Mouse (Mus musculus): ENCODE data around the gene Tars2. TPM values are rescaled to one million over a fixed set of nuclear protein-coding genes. Genes with fewer than 3 reads are reported as not detected.

The Tars2 gene
- 10 to 100 TPM; 13.8 to 19.2 TPM for total RNA-seq (2023)

DNA sequence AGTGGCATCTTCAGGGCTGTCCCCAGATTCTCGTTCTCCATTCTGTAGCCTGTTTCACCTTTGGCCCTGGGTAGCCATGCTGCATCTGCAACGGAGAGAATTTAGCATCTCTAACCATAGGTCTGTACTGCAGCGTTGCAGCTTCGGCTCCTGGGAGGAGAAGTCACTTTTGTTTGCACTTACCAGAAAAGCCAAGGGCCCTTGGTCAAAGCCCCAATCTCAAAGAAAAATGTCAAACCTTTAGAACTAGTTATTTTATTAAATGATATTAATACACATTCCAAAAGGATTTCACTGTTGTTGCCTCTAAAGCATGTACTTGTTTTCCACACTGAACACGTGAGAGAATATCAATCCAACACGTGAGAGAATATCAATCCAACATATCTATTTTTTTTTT, at the start of gene Tars2:
Tars2 (minus strand) TSS at position 101 of the 400 bp plus-strand sequence.

GRCm38 (mm10) chr3:95739353-95740104, 20.5 kb downstream of the Tars2 start, which contains the start of gene Ecm1:
Ecm1 (minus strand) TSS chr3:95739569.

Other genes starting within 250 kb of the Tars2 start
- gene Ctss, start 233.4 kb downstream of the Tars2 start, total RNA-seq (2023): 100 to 1,000 TPM; 215 to 257 TPM
- gene Hormad1, start 200.5 kb downstream of the Tars2 start, total RNA-seq (2023): not detected
- 10 to 100 TPM; 22.1 to 22.2 TPM for gene Golph3l, start 171.3 kb downstream of the Tars2 start, total RNA-seq (2023)
- 10 to 100 TPM; 66.0 to 72.8 TPM for gene Ensa, start 135.2 kb downstream of the Tars2 start, total RNA-seq (2023)
- gene Mcl1, start 101.4 kb downstream of the Tars2 start, total RNA-seq (2023): 100 to 1,000 TPM; 760 to 809 TPM
- gene Adamtsl4, start 72.3 kb downstream of the Tars2 start, total RNA-seq (2023): 1 to 10 TPM in 1 of 2 experiments, under 1 TPM in 1; 0.88 to 4.0 TPM
- 1 to 10 TPM; 4.6 to 8.3 TPM for gene Ecm1, start 20.6 kb downstream of the Tars2 start, total RNA-seq (2023)
- gene Rprd2, start 58.7 kb upstream of the Tars2 start, total RNA-seq (2023): 10 to 100 TPM; 45.9 to 48.8 TPM
- 10 to 100 TPM; 33.6 to 33.7 TPM for gene Prpf3, start 95.7 kb upstream of the Tars2 start, total RNA-seq (2023)
- 100 to 1,000 TPM; 115 to 123 TPM for gene Mrps21, start 111.3 kb upstream of the Tars2 start, total RNA-seq (2023)
- gene Ciart, start 122.0 kb upstream of the Tars2 start, total RNA-seq (2023): 10 to 100 TPM in 1 of 2 experiments, 1 to 10 TPM in 1; 9.0 to 13.0 TPM
- 10 to 100 TPM; 35.1 to 40.1 TPM for gene BC028528, start 131.8 kb upstream of the Tars2 start, total RNA-seq (2023)
- 10 to 100 TPM; 58.8 to 65.3 TPM for gene Aph1a, start 133.8 kb upstream of the Tars2 start, total RNA-seq (2023)
- gene Car14, start 144.5 kb upstream of the Tars2 start, total RNA-seq (2023): not detected
- 100 to 1,000 TPM in 1 of 2 experiments, 10 to 100 TPM in 1; 93.6 to 104 TPM for gene Anp32e, start 169.0 kb upstream of the Tars2 start, total RNA-seq (2023)
- gene Plekho1, start 235.8 kb upstream of the Tars2 start, total RNA-seq (2023): 10 to 100 TPM; 51.4 to 57.8 TPM